Comparison of ENCODE assay signal across 9 mouse cellular contexts in genomic region chr1:72306241-72306640, GRCm38 (mm10). TPM values are rescaled to one million over a fixed set of nuclear protein-coding genes. Genes with fewer than 3 reads are reported as not detected.
DNase-seq lines count a peak whose midpoint lies in the region; ATAC-seq and TF ChIP-seq lines count a peak whose summit lies in the region.
"Had no signal": no experiment of that assay in that cellular context is flagged by ENCODE, and none has a peak within 500 bp of the region (broad histone marks: within the 10 kb centered on the region; RNA-seq: fewer than 3 reads in every experiment).

No protein-coding gene starts in this region.

- TF ChIP-seq EP300 in MEL (IDR thresholded peaks at IDR 0.05; ENCODE audit: low read depth in 1 of 2, low read length in 2 of 2): no peak

- peak overlapping the region; percentile 72 for H3K4me2 ChIP-seq in heart, embryonic 13.5 days
- H3K4me2 ChIP-seq in forebrain, embryonic 15.5 days (replicated peaks): peak overlapping the region; percentile 57; the same call in 1 of the 2 replicates
- H3K4me2 ChIP-seq in liver, embryonic 15.5 days: peak overlapping the region; percentile 88

- H3K4me3 ChIP-seq in heart, embryonic 13.5 days: peak overlapping the region; percentile 61; the same call in 1 of the 2 replicates
- H3K4me3 ChIP-seq in MEL (ENCODE audit: control insufficient read depth in 1 of 2, insufficient read depth in 1 of 2, low read depth in 2 of 2, low read length in 2 of 2): peak overlapping the region; percentile 53 to 77
- no peak overlapping the region for H3K4me3 ChIP-seq in forebrain, embryonic 15.5 days
- H3K4me3 ChIP-seq in liver, embryonic 15.5 days (replicated peaks): no peak overlapping the region

- no peak for DNase-seq in heart, adult 9 months (ENCODE audit: low spot score in 2 of 2)
- peak; percentile 44 for DNase-seq in MEL (ENCODE audit: low read depth, low spot score)
- no peak for DNase-seq in right cerebral cortex, adult 2 months (ENCODE audit: low spot score in 2 of 2)
- no peak for DNase-seq in left cerebral cortex, postnatal 4 days
- no peak for DNase-seq in lung, postnatal 4 days
- DNase-seq: gastrocnemius, postnatal 36 days had no signal

- no peak for TF ChIP-seq RAD21 in MEL (IDR thresholded peaks at IDR 0.05; ENCODE audit: low read depth, low read length)

- H3K79me2 ChIP-seq in MEL (ENCODE audit: control insufficient read depth, insufficient read depth, low read length, poor library complexity): peaks cover 9% of the 10 kb centered on the region

- no peak for ATAC-seq in heart, embryonic 13.5 days (ENCODE audit: extremely low read depth, insufficient number of reproducible peaks, low FRiP score, low TSS enrichment)
- no peak for ATAC-seq in forebrain, embryonic 15.5 days (replicated peaks)
- no peak for ATAC-seq in liver, embryonic 15.5 days (ENCODE audit: insufficient read depth)

- WGBS in heart, embryonic 13.5 days: 56% methylated on average over 3 of the region's 3 CpGs
- WGBS in forebrain, embryonic 15.5 days: 35% methylated on average over 3 of the region's 3 CpGs
- 49% methylated on average over 3 of the region's 3 CpGs for WGBS in liver, embryonic 15.5 days (ENCODE audit: insufficient replicate concordance)

- H3K9ac ChIP-seq in heart, embryonic 13.5 days: no peak overlapping the region
- peak overlapping the region; percentile 89 for H3K9ac ChIP-seq in MEL (ENCODE audit: control insufficient read depth, low read depth, low read length, poor library complexity, severe bottlenecking)
- H3K9ac ChIP-seq in forebrain, embryonic 15.5 days (replicated peaks): no peak overlapping the region
- H3K9ac ChIP-seq in liver, embryonic 15.5 days: no peak overlapping the region

- TF ChIP-seq CTCF in MEL (IDR thresholded peaks at IDR 0.05 in 2 of 3, conservative IDR thresholded peaks at IDR 0.05 in 1 of 3; ENCODE audit: control insufficient read depth in 1 of 3, insufficient read depth in 1 of 3, low read depth in 2 of 3, low read length in 3 of 3, poor library complexity in 1 of 3, severe bottlenecking in 1 of 3): no peak

- peaks cover 9% of the 10 kb centered on the region; the same call in 1 of the 2 replicates for H3K4me1 ChIP-seq in heart, embryonic 13.5 days
- peaks cover 0 to 7% of the 10 kb centered on the region in 2 experiments; a peak in 3 of 4 replicates for H3K4me1 ChIP-seq in MEL (ENCODE audit: control insufficient read depth in 1 of 2, insufficient read depth in 2 of 2, low read length in 2 of 2)
- peaks cover 10% of the 10 kb centered on the region for H3K4me1 ChIP-seq in forebrain, embryonic 15.5 days
- peaks cover 21% of the 10 kb centered on the region for H3K4me1 ChIP-seq in liver, embryonic 15.5 days (replicated peaks)

- H3K27ac ChIP-seq in heart, embryonic 13.5 days (replicated peaks): 0 out of 2 replicates have a peak overlapping the region, but pooled peaks have one; percentile 73
- peak overlapping the region; percentile 29 for H3K27ac ChIP-seq in MEL (ENCODE audit: control insufficient read depth, low read depth, low read length)
- H3K27ac ChIP-seq in forebrain, embryonic 15.5 days (replicated peaks): peak overlapping the region; percentile 96
- H3K27ac ChIP-seq in liver, embryonic 15.5 days (replicated peaks): no peak overlapping the region

- no peak for TF ChIP-seq POLR2A in MEL (IDR thresholded peaks at IDR 0.05; ENCODE audit: control insufficient read depth in 1 of 2, insufficient read depth in 1 of 2, low read depth in 1 of 2, low read length in 2 of 2, poor library complexity in 1 of 2)

- no peaks in the 10 kb centered on the region for H3K9me3 ChIP-seq in heart, embryonic 13.5 days
- H3K9me3 ChIP-seq in MEL (replicated peaks; ENCODE audit: insufficient read depth, low read length): no peaks in the 10 kb centered on the region
- no peaks in the 10 kb centered on the region for H3K9me3 ChIP-seq in forebrain, embryonic 15.5 days
- no peaks in the 10 kb centered on the region for H3K9me3 ChIP-seq in liver, embryonic 15.5 days (replicated peaks)

- H3K27me3 ChIP-seq in heart, embryonic 13.5 days (replicated peaks): no peaks in the 10 kb centered on the region
- no peaks in the 10 kb centered on the region; a peak in 1 of 4 replicates for H3K27me3 ChIP-seq in MEL (ENCODE audit: control insufficient read depth in 1 of 2, insufficient read depth in 2 of 2, low read length in 2 of 2)
- H3K27me3 ChIP-seq in forebrain, embryonic 15.5 days: no peaks in the 10 kb centered on the region
- H3K27me3 ChIP-seq in liver, embryonic 15.5 days: no peaks in the 10 kb centered on the region

- intact Hi-C loops in left cerebral cortex, postnatal 4 days (cut with DNase I): loop anchor here (10.0 kb wide), 1 partner anchor 409 kb away; the partner anchor contains the start of gene Rpl37a

- no peaks in the 10 kb centered on the region for H3K36me3 ChIP-seq in heart, embryonic 13.5 days
- H3K36me3 ChIP-seq in MEL (ENCODE audit: control insufficient read depth in 1 of 2, insufficient read depth in 2 of 2, low read length in 2 of 2): peaks cover 0 to 17% of the 10 kb centered on the region in 2 experiments; a peak in 2 of 4 replicates
- H3K36me3 ChIP-seq in forebrain, embryonic 15.5 days: peaks cover 3% of the 10 kb centered on the region; the same call in 1 of the 2 replicates
- no peaks in the 10 kb centered on the region for H3K36me3 ChIP-seq in liver, embryonic 15.5 days (replicated peaks)

TF ChIP-seq in MEL, 35 proteins besides CTCF, POLR2A, EP300 and RAD21:
- no peak for TF ChIP-seq SMC3 (IDR thresholded peaks at IDR 0.05; ENCODE audit: low read depth, low read length)
- no peak for TF ChIP-seq POLR2AphosphoS2 (IDR thresholded peaks at IDR 0.05; ENCODE audit: low read length)
- no peak for TF ChIP-seq ZC3H11A (IDR thresholded peaks at IDR 0.05; ENCODE audit: low read depth, low read length)
- TF ChIP-seq MAZ (IDR thresholded peaks at IDR 0.05; ENCODE audit: low read depth, low read length): no peak
- no peak for TF ChIP-seq ZKSCAN1 (IDR thresholded peaks at IDR 0.05; ENCODE audit: low read depth, low read length)
- TF ChIP-seq MEF2A (IDR thresholded peaks at IDR 0.05; ENCODE audit: extremely low read depth, insufficient replicate concordance, low read depth, low read length, poor library complexity, severe bottlenecking): no peak
- TF ChIP-seq UBTF (IDR thresholded peaks at IDR 0.05; ENCODE audit: borderline replicate concordance, insufficient read depth, low read depth, low read length): no peak
- TF ChIP-seq KAT2A (conservative IDR thresholded peaks at IDR 0.05; ENCODE audit: low read depth, low read length): no peak
- no peak for TF ChIP-seq NRF1 (IDR thresholded peaks at IDR 0.05; ENCODE audit: insufficient read depth, low read depth, low read length, poor library complexity, severe bottlenecking)
- no peak for TF ChIP-seq TAL1 (IDR thresholded peaks at IDR 0.05; ENCODE audit: low read length)
TF ChIP-seq in MEL: peak in this region for 0.

RNA-seq across cellular contexts. Expression of gene Xrcc5, which starts 1.0 kb away (rescaled TPM):
- 18.1 TPM in 2 replicates for polyA plus RNA-seq in heart, embryonic 13.5 days (2015; fragmentation: Nextera tagmentation; extraction: Ambion mirVana)
- 47.2 and 50.6 TPM in 2 replicates for total RNA-seq in MEL (2012; rRNA removed)
- polyA plus RNA-seq in MEL (2012; ENCODE audit: insufficient read depth in 1 of 2, insufficient read length in 2 of 2, low read depth in 1 of 2, low replicate concordance in 2 of 2, missing spikeins in 1 of 2): 10 to 100 TPM in 1 of 2 experiments, not detected in 1; 32.7 TPM
- polyA plus RNA-seq in forebrain, embryonic 15.5 days (2015; fragmentation: Nextera tagmentation; extraction: Ambion mirVana): 27.3 and 28.1 TPM in 2 replicates
- 14.8 and 15.8 TPM in 2 replicates for polyA plus RNA-seq in liver, embryonic 15.5 days (2015; fragmentation: Nextera tagmentation; extraction: Ambion mirVana)
- 10 to 100 TPM; 11.0 to 12.2 TPM for total RNA-seq in left cerebral cortex, postnatal 4 days (2021)

RNA-seq across cellular contexts. Expression of gene Tmem169, which starts 22.1 kb away (rescaled TPM):
- 0.33 and 0.35 TPM in 2 replicates for polyA plus RNA-seq in heart, embryonic 13.5 days (2015; fragmentation: Nextera tagmentation; extraction: Ambion mirVana)
- total RNA-seq in MEL (2012; rRNA removed): not detected in 2 replicates
- polyA plus RNA-seq in MEL (2012; ENCODE audit: insufficient read depth in 1 of 2, insufficient read length in 2 of 2, low read depth in 1 of 2, low replicate concordance in 2 of 2, missing spikeins in 1 of 2): under 1 TPM in 1 of 2 experiments, not detected in 1; 0.06 TPM
- 32.8 and 34.0 TPM in 2 replicates for polyA plus RNA-seq in forebrain, embryonic 15.5 days (2015; fragmentation: Nextera tagmentation; extraction: Ambion mirVana)
- 0.79 and 0.96 TPM in 2 replicates for polyA plus RNA-seq in liver, embryonic 15.5 days (2015; fragmentation: Nextera tagmentation; extraction: Ambion mirVana)
- total RNA-seq in left cerebral cortex, postnatal 4 days (2021): 10 to 100 TPM; 35.1 to 38.4 TPM
- total RNA-seq: gastrocnemius, postnatal 36 days had no signal

RNA-seq across cellular contexts. Expression of gene Pecr, which starts 22.1 kb away (rescaled TPM):
- polyA plus RNA-seq in heart, embryonic 13.5 days (2015; fragmentation: Nextera tagmentation; extraction: Ambion mirVana): 20.4 and 23.7 TPM in 2 replicates
- 10.4 and 10.7 TPM in 2 replicates for total RNA-seq in MEL (2012; rRNA removed)
- polyA plus RNA-seq in MEL (2012; ENCODE audit: insufficient read depth in 1 of 2, insufficient read length in 2 of 2, low read depth in 1 of 2, low replicate concordance in 2 of 2, missing spikeins in 1 of 2): 10 to 100 TPM in 1 of 2 experiments, not detected in 1; 15.5 TPM
- polyA plus RNA-seq in forebrain, embryonic 15.5 days (2015; fragmentation: Nextera tagmentation; extraction: Ambion mirVana): 9.1 and 12.8 TPM in 2 replicates
- polyA plus RNA-seq in liver, embryonic 15.5 days (2015; fragmentation: Nextera tagmentation; extraction: Ambion mirVana): 66.1 and 71.5 TPM in 2 replicates
- total RNA-seq in left cerebral cortex, postnatal 4 days (2021): 1 to 10 TPM; 4.8 to 5.6 TPM

Comparison
In these comparisons a context has a peak if more than half of its experiments do, and no peak if none do; other contexts are left out.
1. H3K4me3 ChIP-seq: peak in heart, embryonic 13.5 days (single experiment) and MEL (2 of 2); none in forebrain, embryonic 15.5 days (single experiment) and liver, embryonic 15.5 days (single experiment).
2. RNA of gene Tmem169, which starts 22.1 kb away (polyA plus RNA-seq): 32.8 to 34.0 TPM in forebrain, embryonic 15.5 days; 0.79 to 0.96 TPM in liver, embryonic 15.5 days, 0.33 to 0.35 TPM in heart, embryonic 13.5 days and 0.06 TPM in MEL; every median in the first group is over 10 times any median in the second.
3. Peak in every context shown above with its lines, with median percentiles within 50 percentile points of each other: H3K4me2 ChIP-seq.